Mouse (Mus musculus): Measurements from ENCODE around the gene Olfr393.

The Olfr393 gene

DNA sequence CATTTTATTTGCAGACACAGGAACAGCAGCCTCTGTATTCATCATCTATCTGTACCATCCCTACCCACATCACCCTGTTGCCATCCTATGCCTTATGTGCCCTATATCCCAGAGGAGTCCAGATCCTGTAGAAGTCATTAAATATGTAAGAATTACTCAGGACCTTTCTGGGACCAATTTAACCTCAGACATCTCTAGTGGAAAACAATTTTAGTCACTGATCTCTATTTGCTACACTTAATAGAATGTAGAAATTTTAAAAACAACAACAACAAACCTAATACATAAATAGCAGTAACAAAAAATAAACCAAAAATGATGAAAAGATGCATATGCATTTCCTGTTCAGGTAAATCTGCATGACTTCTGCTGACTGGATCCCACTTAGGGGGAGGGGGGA, at the start of gene Olfr393:
TSS of gene Olfr393 (minus strand) at position 101 of the 400 bp plus-strand sequence.
- no peak for DNase-seq (ENCODE audit: low spot score in 2 of 2)

DNA sequence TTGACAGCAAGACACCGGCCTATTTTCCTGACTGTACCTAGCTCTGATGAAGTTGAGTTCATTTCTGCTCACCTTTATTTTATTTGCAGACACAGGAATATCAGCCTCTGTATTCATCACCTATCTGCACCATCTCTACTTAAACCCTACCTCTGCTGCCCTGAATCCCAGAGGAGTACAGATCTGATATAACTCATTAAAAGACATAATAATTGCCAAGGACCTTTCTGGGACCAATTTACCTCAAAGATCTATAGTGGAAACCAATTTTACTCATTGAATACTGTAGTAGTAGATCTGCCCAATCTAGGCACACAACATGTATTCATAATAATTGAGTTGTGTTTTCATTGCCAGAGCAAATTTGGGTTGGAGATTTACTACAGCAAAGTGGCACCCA, 39.4 kb upstream of the Olfr393 start, which contains the start of gene Olfr394:
TSS of gene Olfr394 (minus strand) at position 101 of the 400 bp plus-strand sequence.
- no peak for DNase-seq (ENCODE audit: low spot score in 2 of 2)

DNA sequence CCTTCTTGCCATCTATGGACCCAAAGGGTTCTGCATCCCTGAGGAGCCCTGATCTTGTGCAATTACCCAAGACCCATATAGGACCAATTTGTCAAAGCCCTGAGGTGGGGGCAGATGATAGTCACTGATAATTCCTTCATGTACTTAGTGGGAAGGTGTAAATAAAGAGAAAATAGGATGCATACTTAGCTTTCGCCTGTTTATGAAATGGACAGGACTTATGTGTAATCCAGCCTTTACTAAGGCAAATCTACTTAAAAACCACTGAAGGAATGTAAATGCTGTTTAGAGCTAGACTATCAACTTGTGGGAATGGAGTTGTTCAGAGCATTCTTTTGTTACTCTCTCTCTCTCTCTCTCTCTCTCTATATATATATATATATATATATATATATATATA, 34.3 kb downstream of the Olfr393 start, which contains the start of gene Olfr392:
TSS of gene Olfr392 (minus strand) at position 101 of the 400 bp plus-strand sequence.
- DNase-seq (ENCODE audit: low spot score in 2 of 2): no peak

DNA sequence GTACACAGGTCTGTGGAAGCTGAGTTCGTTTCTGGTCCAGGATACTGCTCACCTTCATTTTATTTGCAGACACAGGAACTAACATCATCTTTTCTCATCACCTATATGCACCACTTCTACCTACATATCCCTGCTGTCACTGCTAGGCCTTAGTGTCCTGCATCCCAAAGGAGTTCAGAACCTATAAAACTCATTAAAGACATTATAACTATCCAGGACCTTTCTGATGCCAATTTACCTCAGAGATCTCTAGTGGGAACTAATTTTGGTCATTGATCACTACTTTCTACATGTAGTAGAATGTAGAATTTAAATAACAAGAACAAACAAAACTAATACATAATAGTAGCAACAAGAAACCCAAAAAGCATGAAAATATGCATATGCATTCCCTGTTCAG, 48.3 kb downstream of the Olfr393 start, which contains the start of gene Olfr391-ps:
TSS of gene Olfr391-ps (minus strand) at position 101 of the 400 bp plus-strand sequence.
- no peak for DNase-seq (ENCODE audit: low spot score in 2 of 2)
